Mouse (Mus musculus): ENCODE data around the gene Hopx.
A peak's percentile ranks its signal among the peaks of the same experiment; 100 is the strongest.

The Hopx gene

DNA sequence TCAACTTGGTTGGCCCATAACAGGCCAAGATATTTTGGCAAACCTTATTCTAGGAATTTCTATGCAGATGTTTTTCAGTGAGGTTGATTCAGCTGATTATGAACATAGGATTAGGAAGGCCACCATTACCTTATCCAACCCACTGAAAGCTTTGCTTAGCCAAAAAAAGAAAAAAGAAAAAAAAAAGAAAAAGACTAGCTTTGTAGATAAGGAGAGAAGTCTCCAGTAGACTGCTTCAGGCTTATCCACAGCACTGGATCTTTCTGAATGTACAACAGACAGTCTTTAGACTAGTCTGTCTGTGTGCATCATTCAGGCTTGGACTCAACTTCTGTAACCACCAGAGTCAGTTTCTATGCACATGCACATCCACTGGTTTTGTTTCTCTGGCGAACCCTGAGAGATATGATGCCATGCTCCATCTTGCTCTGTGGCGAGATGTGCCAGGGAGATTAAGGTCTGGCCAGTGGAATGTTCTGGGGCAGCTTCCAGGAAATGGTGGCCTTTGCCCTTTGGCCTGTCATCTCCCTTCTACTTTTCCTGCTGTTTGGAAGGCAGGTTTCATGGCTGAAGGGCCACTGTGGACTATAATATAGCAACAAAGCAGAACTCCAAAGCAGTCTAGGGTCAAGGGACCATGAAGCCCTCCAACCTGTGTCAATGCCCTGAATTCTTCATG is 17.7 kb upstream of the Hopx start:
- no peak for DNase-seq (ENCODE audit: low spot score in 2 of 2)

DNA sequence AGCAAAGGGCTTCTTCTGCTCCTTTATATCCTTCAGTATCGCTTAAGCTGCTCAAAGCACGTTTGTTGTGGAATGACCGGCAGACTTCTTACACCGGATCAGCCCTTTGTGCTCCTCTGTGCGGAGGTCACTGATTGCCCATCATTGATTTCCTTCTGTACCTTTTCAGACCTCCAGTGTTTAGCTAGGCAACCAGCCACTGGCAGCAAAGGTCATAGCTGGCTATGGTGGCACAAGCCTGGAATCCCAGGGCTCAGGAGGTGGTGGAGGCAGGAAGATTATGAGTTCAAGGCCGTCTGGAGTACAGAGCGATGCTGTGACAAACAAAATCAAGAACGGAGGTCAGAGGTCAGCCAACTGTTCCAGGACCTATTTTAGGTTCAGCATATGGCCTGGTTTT is 17.0 kb upstream of the Hopx start:
- DNase-seq (ENCODE audit: low spot score in 2 of 2): no peak

- no peak for DNase-seq (ENCODE audit: low spot score in 2 of 2)
These were observed 15.5 kb upstream of the Hopx start for GRCm38 (mm10) chr5:77130310-77131020.

- DNase-seq (ENCODE audit: low spot score in 2 of 2): no peak
These were observed 15.0 kb upstream of the Hopx start for GRCm38 (mm10) chr5:77129907-77130306.

GRCm38 (mm10) chr5:77128854-77129253 is 13.9 kb upstream of the Hopx start:
- no peak for DNase-seq (ENCODE audit: low spot score in 2 of 2)

DNA sequence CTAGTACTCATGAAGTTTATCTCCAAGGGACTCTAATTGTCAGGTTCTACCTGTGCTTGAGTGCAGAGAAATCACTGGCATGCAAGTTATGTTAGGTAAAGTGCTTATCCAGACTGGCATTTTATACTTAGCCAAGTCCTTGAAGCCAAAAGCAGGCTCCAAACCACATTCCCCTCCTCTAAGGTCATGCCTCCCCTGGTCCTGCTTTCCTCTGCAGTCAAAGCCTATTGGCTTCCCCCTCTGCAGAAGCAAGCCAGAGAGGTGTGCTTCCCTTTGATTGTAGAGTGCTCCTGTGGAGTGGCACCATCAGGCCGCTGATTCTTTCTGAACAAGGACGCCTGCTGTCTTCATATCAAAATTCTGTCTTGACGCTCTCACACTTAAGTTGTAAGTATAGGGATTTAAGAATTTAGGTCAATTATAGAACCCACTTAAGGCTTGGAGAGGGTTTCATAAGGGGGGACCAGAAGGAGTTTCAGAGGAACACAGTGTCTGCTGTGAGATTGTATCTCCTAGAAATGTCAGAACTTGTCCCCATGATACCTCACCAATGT is 11.6 kb upstream of the Hopx start:
- DNase-seq (ENCODE audit: low spot score in 2 of 2): no peak

DNA sequence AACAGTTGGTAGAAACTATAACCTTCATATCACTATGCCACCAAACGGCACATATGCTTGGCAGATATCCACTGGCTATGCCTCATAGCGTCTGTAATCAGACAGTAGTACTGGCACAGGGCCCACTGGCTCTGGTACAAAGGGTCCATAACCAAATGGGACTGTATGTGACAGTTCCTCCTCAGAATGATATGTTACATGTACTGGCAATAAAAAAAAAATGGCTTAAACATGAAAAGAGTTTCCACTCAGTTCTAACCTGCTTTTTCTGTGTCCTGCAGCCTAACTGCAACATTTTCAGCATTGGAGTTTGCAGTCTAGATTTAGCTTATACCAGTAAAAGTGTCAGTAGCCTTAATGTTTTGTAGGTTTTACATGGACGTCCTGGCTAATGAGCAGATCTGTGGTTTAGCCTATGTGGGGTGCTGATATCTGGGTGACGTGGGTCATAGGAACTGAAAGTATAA is 9.9 kb upstream of the Hopx start:
- DNase-seq (ENCODE audit: low spot score in 2 of 2): peak in 1 of 2 experiments; percentile 56

DNA sequence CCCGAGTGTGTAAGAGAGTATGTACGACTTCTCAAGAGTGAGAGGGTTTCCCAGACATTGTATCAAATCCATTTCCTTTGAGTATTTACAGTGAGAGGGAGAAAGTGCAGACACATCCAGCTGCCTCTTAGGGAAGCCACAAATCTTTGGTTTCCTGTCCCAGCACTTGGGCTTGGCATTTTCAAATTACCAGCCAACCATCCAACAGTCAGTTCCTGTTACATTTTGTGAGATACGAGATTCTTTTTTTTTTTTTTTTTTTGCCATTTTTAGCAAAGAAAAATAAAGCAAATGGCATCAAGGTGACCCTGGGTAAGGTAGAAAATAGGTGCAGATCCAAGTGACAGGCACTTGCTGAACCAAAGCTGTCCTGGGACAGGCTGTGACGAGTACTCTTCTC is 9.2 kb upstream of the Hopx start:
- DNase-seq (ENCODE audit: low spot score in 2 of 2): no peak

- DNase-seq (ENCODE audit: low spot score in 2 of 2): no peak
These were observed 8.7 kb upstream of the Hopx start for GRCm38 (mm10) chr5:77123597-77123996.

GRCm38 (mm10) chr5:77122254-77123192 is 7.6 kb upstream of the Hopx start:
- no peak for DNase-seq (ENCODE audit: low spot score in 2 of 2)

- DNase-seq (ENCODE audit: low spot score in 2 of 2): no peak
These were observed 5.8 kb upstream of the Hopx start for GRCm38 (mm10) chr5:77120701-77121100.

GRCm38 (mm10) chr5:77119475-77120422 is 4.8 kb upstream of the Hopx start:
- peak in 1 of 2 experiments; percentile 42 for DNase-seq (ENCODE audit: low spot score in 2 of 2)

- no peak for DNase-seq (ENCODE audit: low spot score in 2 of 2)
These were observed 811 bp upstream of the Hopx start for GRCm38 (mm10) chr5:77115732-77116131.

GRCm38 (mm10) chr5:77113773-77114172 is 1.1 kb downstream of the Hopx start:
- no peak for DNase-seq (ENCODE audit: low spot score in 2 of 2)

- no peak for DNase-seq (ENCODE audit: low spot score in 2 of 2)
These were observed 2.9 kb downstream of the Hopx start for GRCm38 (mm10) chr5:77112066-77112465.

DNA sequence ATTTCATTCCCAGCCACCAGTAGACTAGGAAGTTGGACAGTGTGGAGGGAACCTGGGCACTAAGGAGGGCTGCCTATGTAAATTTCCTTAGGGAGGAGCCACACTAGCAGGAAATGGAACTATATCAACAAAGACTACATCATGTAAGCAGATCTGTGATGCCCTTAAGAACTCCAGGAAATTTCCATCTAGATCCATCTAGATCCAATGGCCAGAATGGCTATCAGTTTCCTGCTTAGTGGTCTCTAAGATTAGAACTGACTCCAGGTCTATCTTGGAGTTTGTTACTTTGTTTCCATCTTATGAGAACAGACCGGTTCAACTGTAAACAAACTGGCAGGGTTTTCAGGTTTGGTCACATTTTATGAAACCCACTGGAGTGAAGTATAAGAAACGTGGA is 5.1 kb downstream of the Hopx start:
- DNase-seq (ENCODE audit: low spot score in 2 of 2): no peak

DNA sequence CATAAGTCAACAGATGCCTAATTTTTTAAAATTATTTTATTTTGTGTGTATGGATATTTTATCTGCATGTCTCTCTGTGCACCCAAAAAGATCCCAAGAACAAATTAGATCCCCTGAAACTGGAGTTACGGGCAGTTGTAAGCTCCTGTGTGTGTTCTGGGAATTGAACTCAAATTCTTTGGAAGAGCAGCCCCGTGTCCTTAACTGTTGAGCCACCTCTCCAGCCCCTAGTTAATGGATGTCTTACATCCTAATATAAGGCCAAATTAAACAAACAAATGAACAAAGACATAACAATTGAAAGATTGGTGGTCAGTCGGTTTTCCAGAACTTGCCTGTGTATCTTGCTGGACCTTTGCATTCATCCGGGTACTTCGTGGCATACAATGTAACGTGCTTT is 6.1 kb downstream of the Hopx start:
- no peak for DNase-seq (ENCODE audit: low spot score in 2 of 2)

GRCm38 (mm10) chr5:77107146-77107822 is 7.6 kb downstream of the Hopx start:
- DNase-seq (ENCODE audit: low spot score in 2 of 2): no peak

- DNase-seq (ENCODE audit: low spot score in 2 of 2): no peak
These were observed 12.2 kb downstream of the Hopx start for GRCm38 (mm10) chr5:77102522-77103365.

All from cerebellum, postnatal 4 days (tissue).